Mouse (Mus musculus): ENCODE results near the gene Ptpn1. TPM values are rescaled to one million over a fixed set of nuclear protein-coding genes. Genes with fewer than 3 reads are reported as not detected.
A peak's percentile ranks its signal among the peaks of the same experiment; 100 is the strongest.

The Ptpn1 gene
- polyA plus RNA-seq, 1 experiment from 2014 or later: 42.1 TPM

GRCm38 (mm10) chr2:167921823-167922222 is 10.0 kb upstream of the Ptpn1 start:
- H3K4me2 ChIP-seq: no peak overlapping the region
- WGBS: 75% methylated on average over 8 of the region's 8 CpGs

GRCm38 (mm10) chr2:167924011-167924410 is 7.8 kb upstream of the Ptpn1 start:
- 83% methylated on average over 5 of the region's 5 CpGs for WGBS
- ATAC-seq (ENCODE audit: extremely low read depth, insufficient number of reproducible peaks, low FRiP score, low TSS enrichment): no peak

More at GRCm38 (mm10) chr2:167921823-167922222, 10.0 kb upstream of the Ptpn1 start:
- no peaks in the 10 kb centered on the region for H3K27me3 ChIP-seq (replicated peaks)
- no peaks in the 10 kb centered on the region for H3K36me3 ChIP-seq
- no peak overlapping the region for H3K4me3 ChIP-seq
- ATAC-seq (ENCODE audit: extremely low read depth, insufficient number of reproducible peaks, low FRiP score, low TSS enrichment): no peak
- no peak overlapping the region for H3K27ac ChIP-seq (replicated peaks)
- H3K4me1 ChIP-seq: peaks cover 28% of the 10 kb centered on the region
- no peaks in the 10 kb centered on the region for H3K9me3 ChIP-seq
- H3K9ac ChIP-seq: no peak overlapping the region

DNA sequence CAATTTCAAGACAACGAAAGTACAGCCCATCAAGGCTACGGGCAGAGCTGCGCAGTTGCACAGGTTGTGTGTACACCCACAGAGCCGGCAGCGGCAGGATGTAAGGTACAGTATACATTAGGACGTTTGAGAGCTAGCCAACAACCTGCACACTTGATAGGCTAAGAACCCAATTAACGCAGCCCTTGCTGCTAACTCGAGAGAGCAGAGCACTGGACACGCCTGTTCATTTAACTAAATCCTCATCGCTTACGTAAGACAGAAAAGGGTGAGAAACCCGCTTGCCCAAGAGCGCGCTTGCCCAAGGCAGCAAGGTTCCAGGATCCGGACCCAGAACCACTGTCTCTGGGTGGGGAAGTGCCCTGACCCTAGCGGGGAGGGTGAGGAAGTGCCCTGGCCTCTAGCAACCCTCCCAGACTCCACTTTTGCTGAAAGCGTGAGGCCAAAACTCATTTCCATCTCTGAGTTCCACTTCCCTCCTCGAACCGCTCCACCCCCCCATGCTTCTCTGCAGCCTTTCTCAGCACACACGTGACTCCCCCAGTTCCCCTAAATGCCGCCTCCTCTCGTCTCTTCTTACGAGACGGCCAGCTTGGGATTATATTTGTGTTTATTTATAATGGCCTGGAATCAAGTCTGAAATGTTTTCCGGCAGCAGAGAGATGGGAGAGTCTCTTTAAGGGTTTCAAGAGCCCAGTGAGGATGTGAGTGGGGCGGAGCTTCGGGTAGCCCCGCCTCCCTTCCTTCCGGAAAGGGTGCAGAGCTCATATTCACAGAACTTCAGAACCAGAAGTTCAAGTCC is 6.9 kb upstream of the Ptpn1 start:
- Histone ChIP-seq H3K9me3 (no peaks in the 10 kb centered on the region), H3K4me2 (peak overlapping the region; percentile 81), H3K27ac (replicated peaks) (peak overlapping the region; percentile 85), H3K4me1 (peaks cover 21% of the 10 kb centered on the region), H3K36me3 (no peaks in the 10 kb centered on the region), H3K9ac (peak overlapping the region; percentile 79), H3K27me3 (replicated peaks) (no peaks in the 10 kb centered on the region), H3K4me3 (peak overlapping the region; percentile 57)
- peak; percentile 35; the same call in 1 of the 2 replicates for ATAC-seq (ENCODE audit: extremely low read depth, insufficient number of reproducible peaks, low FRiP score, low TSS enrichment)
- WGBS: 5% methylated on average over 29 of the region's 29 CpGs

More at GRCm38 (mm10) chr2:167924011-167924410, 7.8 kb upstream of the Ptpn1 start:
- Histone ChIP-seq H3K4me2 (0 out of 2 replicates have a peak overlapping the region, but pooled peaks have one; percentile 81), H3K27ac (replicated peaks) (no peak overlapping the region), H3K9ac (no peak overlapping the region), H3K27me3 (replicated peaks) (no peaks in the 10 kb centered on the region), H3K4me1 (peaks cover 22% of the 10 kb centered on the region), H3K4me3 (no peak overlapping the region), H3K36me3 (no peaks in the 10 kb centered on the region), H3K9me3 (no peaks in the 10 kb centered on the region)

- H3K4me1 ChIP-seq: peaks cover 18% of the 10 kb centered on the region
- no peak for ATAC-seq (ENCODE audit: extremely low read depth, insufficient number of reproducible peaks, low FRiP score, low TSS enrichment)
- H3K36me3 ChIP-seq: no peaks in the 10 kb centered on the region
- WGBS: 69% methylated on average over 11 of the region's 11 CpGs
- H3K9ac ChIP-seq: no peak overlapping the region
- H3K27ac ChIP-seq (replicated peaks): peak overlapping the region; percentile 85; the same call in 1 of the 2 replicates
- H3K4me3 ChIP-seq: no peak overlapping the region; the same call in 1 of the 2 replicates
- H3K4me2 ChIP-seq: peak overlapping the region; percentile 81
- no peaks in the 10 kb centered on the region for H3K9me3 ChIP-seq
- no peaks in the 10 kb centered on the region for H3K27me3 ChIP-seq (replicated peaks)
These were observed 5.7 kb upstream of the Ptpn1 start for GRCm38 (mm10) chr2:167925841-167926800.

DNA sequence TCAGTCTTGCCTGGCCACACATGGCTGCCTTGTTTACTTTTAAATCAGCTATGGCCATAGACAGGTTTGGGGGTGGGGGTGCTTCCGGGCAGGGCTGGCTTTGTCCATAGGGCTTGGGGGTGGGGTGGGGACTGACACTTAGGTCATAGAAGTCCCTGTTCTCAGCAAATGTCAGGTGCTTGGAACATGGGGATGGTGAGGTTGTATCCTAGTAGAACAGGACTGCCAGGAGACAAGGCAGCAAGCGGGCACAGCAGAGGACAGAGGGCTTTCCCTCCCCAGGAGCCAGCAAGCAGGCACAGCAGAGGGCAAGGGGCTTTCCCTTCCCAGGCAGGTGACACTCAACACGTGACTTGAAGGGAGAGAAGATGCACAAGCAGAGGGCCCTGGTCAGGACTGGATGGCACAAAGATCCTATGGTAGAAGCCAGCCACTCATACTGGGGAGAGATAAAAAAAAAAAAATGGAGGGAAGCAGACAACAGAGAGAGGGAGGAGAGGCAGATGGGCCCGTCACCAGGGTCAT is 3.8 kb upstream of the Ptpn1 start:
- Histone ChIP-seq H3K27me3 (replicated peaks) (no peaks in the 10 kb centered on the region), H3K36me3 (no peaks in the 10 kb centered on the region), H3K9ac (no peak overlapping the region), H3K4me3 (no peak overlapping the region), H3K4me1 (peaks cover 27% of the 10 kb centered on the region), H3K4me2 (no peak overlapping the region), H3K27ac (replicated peaks) (no peak overlapping the region), H3K9me3 (no peaks in the 10 kb centered on the region)
- whole genome bisulfite sequencing: 75% methylated on average over 4 of the region's 4 CpGs
- ATAC-seq (ENCODE audit: extremely low read depth, insufficient number of reproducible peaks, low FRiP score, low TSS enrichment): no peak

DNA sequence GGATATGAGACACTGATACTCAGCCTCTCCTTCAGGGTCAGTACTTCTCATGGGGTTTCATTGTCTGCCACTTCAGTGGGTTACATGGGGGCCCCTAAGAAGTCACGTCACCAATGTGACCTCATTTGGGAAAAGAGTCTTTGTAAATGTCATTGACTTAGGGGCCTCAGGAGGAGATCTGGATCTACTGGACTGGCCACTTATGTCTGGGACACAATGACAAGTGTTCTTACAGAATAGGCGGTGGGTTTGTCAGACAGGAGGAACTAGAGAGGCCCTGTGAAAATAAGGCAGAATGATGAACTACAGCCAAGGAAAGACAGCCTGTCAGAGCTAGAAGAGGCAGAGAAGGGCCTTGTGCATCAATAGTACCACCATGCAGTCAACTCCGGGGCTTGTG is 2.9 kb upstream of the Ptpn1 start:
- no peak for ATAC-seq (ENCODE audit: extremely low read depth, insufficient number of reproducible peaks, low FRiP score, low TSS enrichment)
- Histone ChIP-seq H3K4me2 (no peak overlapping the region), H3K9me3 (no peaks in the 10 kb centered on the region), H3K27me3 (replicated peaks) (no peaks in the 10 kb centered on the region), H3K9ac (no peak overlapping the region), H3K4me3 (no peak overlapping the region), H3K27ac (replicated peaks) (no peak overlapping the region), H3K36me3 (no peaks in the 10 kb centered on the region), H3K4me1 (peaks cover 36% of the 10 kb centered on the region)
- WGBS: 72% methylated on average over 3 of the region's 3 CpGs

GRCm38 (mm10) chr2:167930975-167931374 is 882 bp upstream of the Ptpn1 start:
- Histone ChIP-seq H3K4me3 (peak overlapping the region; percentile 87; the same call in 1 of the 2 replicates), H3K27me3 (replicated peaks) (no peaks in the 10 kb centered on the region), H3K36me3 (no peaks in the 10 kb centered on the region), H3K4me1 (peaks cover 39% of the 10 kb centered on the region), H3K9me3 (no peaks in the 10 kb centered on the region), H3K4me2 (peak overlapping the region; percentile 78), H3K27ac (replicated peaks) (peak overlapping the region; percentile 85), H3K9ac (peak overlapping the region; percentile 98)
- WGBS: 89% methylated on average over 3 of the region's 3 CpGs
- no peak for ATAC-seq (ENCODE audit: extremely low read depth, insufficient number of reproducible peaks, low FRiP score, low TSS enrichment)

DNA sequence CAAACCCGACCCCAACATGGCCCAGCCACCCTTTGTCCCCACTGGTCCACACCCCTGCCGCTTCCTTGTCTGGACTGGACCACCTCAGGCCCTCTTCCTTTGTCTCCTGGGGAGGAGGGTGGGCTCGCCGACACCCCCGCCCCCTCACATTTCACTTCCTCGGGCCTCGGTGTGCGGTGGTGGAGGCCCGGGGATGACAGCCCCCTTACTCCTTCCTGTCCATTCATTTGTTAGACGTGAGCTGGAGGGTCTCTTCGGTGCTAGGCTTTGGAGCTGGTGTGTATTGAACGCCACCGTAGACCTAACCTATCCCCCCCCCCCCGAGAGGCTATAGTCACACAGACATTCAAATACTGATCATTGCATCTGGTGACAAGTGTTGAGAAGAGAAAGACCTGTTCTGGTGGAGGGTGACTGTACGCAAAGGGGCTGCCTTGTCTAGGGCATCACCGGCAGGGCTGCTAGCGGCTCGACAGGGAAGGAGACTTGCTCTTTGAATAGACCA is 922 bp downstream of the Ptpn1 start:
- Histone ChIP-seq H3K27ac (replicated peaks) (peak overlapping the region; percentile 85), H3K9ac (peak overlapping the region; percentile 98), H3K36me3 (peaks cover 4% of the 10 kb centered on the region; the same call in 1 of the 2 replicates), H3K4me1 (peaks cover 53% of the 10 kb centered on the region), H3K27me3 (replicated peaks) (no peaks in the 10 kb centered on the region), H3K4me2 (peak overlapping the region; percentile 78), H3K4me3 (peak overlapping the region; percentile 87), H3K9me3 (no peaks in the 10 kb centered on the region)
- WGBS: 1% methylated on average over 18 of the region's 18 CpGs
- ATAC-seq (ENCODE audit: extremely low read depth, insufficient number of reproducible peaks, low FRiP score, low TSS enrichment): peak; percentile 3; the same call in 1 of the 2 replicates

DNA sequence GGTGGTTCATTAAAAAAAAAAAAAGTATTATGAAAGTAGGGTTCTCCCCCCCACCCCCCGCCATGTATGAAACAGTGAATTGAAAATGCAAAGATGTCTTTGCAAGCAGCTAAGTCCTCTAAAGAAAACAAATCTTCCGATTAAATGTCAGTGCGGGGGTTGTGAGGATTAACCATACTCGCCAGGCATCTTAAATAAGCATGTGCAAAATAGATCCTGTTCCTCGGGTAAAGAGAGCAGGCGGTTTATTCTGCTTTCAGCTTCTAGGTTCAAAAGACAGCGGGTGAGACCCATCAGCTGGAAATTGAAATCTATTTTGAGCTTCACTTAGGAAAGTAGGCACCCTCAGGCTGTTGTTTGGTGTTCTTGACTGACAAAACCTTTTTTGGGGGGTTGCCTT is 1.5 kb downstream of the Ptpn1 start:
- peaks cover 55% of the 10 kb centered on the region for H3K4me1 ChIP-seq
- no peaks in the 10 kb centered on the region for H3K9me3 ChIP-seq
- WGBS: 32% methylated on average over 7 of the region's 7 CpGs
- H3K27ac ChIP-seq (replicated peaks): peak overlapping the region; percentile 85; the same call in 1 of the 2 replicates
- no peak for ATAC-seq (ENCODE audit: extremely low read depth, insufficient number of reproducible peaks, low FRiP score, low TSS enrichment)
- no peaks in the 10 kb centered on the region for H3K27me3 ChIP-seq (replicated peaks)
- H3K4me2 ChIP-seq: peak overlapping the region; percentile 78
- H3K9ac ChIP-seq: peak overlapping the region; percentile 98
- H3K36me3 ChIP-seq: peaks cover 4% of the 10 kb centered on the region; the same call in 1 of the 2 replicates
- H3K4me3 ChIP-seq: peak overlapping the region; percentile 87

DNA sequence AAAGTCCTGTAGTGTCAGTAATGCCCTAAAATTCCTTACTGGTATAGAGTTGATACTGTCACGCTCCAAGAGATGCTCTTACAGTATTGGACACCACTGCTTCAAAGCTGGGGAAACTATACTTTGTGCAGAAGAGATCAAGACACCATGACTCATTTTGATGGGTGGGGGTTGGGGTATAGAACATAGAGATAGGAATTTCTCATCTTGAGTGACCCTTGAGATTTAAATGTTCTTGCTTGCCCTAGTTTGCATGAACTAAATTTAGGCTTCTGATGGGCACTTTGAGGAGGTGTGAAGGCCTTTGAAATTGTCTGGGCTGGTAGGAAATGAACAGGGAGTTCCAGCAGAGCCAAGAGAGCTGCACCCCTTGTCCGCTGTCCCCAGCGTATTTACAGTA is 4.1 kb downstream of the Ptpn1 start:
- no peaks in the 10 kb centered on the region for H3K9me3 ChIP-seq
- H3K36me3 ChIP-seq: peaks cover 4% of the 10 kb centered on the region; the same call in 1 of the 2 replicates
- 54% methylated on average over 3 of the region's 3 CpGs for WGBS
- no peak overlapping the region for H3K4me3 ChIP-seq
- peak overlapping the region; percentile 42; the same call in 1 of the 2 replicates for H3K27ac ChIP-seq (replicated peaks)
- peaks cover 80% of the 10 kb centered on the region for H3K4me1 ChIP-seq
- H3K4me2 ChIP-seq: peak overlapping the region; percentile 26
- peak overlapping the region; percentile 54; the same call in 1 of the 2 replicates for H3K9ac ChIP-seq
- no peak for ATAC-seq (ENCODE audit: extremely low read depth, insufficient number of reproducible peaks, low FRiP score, low TSS enrichment)
- H3K27me3 ChIP-seq (replicated peaks): no peaks in the 10 kb centered on the region
